Mouse (Mus musculus): Measurements from ENCODE around the gene Ephb1. TPM values are rescaled to one million over a fixed set of nuclear protein-coding genes. Genes with fewer than 3 reads are reported as not detected.

The Ephb1 gene
- polyA plus RNA-seq, 1 experiment = 2.5 TPM

DNA sequence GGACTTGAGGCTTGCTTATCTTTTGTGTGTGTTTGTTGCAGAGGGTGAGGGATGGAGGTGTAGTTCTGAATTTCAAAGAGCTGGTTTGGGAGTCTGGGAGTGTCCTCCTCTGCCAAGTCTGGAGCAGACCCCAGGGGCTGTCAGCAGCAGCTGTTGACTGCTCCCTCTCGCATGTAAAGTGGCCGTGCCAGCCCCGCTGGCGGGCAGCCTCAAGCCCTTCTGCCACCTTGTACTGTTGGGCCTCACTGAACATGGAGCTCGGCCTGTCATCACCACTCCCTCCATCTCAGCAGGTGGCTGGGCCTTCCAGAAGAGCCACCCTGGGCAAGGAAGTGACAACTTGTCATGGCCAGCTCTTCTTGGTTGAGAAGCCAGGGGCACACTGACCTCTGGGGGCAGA is 415.5 kb downstream of the Ephb1 start:
- TF ChIP-seq POLR2AphosphoS2 (IDR thresholded peaks at IDR 0.05; ENCODE audit: insufficient read length, low read depth) (no peak), USF1 (IDR thresholded peaks at IDR 0.05; ENCODE audit: low read depth) (no peak), MYOD1 (IDR thresholded peaks at IDR 0.05; ENCODE audit: control insufficient read depth in 1 of 3, insufficient read length in 2 of 3, low read depth in 2 of 3) (no peak), CEBPB (IDR thresholded peaks at IDR 0.05; ENCODE audit: insufficient read depth, poor library complexity, severe bottlenecking) (no peak), E2F4 (IDR thresholded peaks at IDR 0.05; ENCODE audit: insufficient read depth) (no peak), REST (IDR thresholded peaks at IDR 0.05; ENCODE audit: insufficient read depth, insufficient read length) (no peak), TCF3 (IDR thresholded peaks at IDR 0.05; ENCODE audit: insufficient read length, low read depth) (no peak)
- Histone ChIP-seq H3K79me2 (ENCODE audit: control insufficient read depth, insufficient read depth) (no peaks in the 10 kb centered on the region), H3K27me3 (ENCODE audit: control insufficient read depth, insufficient read depth, insufficient read length) (no peaks in the 10 kb centered on the region), H3K36me3 (ENCODE audit: control insufficient read depth, insufficient read depth) (no peaks in the 10 kb centered on the region), H3K4me3 (no peak overlapping the region), H3ac (ENCODE audit: control insufficient read depth, insufficient read length) (no peak overlapping the region), H3K4me2 (ENCODE audit: low read depth) (no peak overlapping the region)

DNA sequence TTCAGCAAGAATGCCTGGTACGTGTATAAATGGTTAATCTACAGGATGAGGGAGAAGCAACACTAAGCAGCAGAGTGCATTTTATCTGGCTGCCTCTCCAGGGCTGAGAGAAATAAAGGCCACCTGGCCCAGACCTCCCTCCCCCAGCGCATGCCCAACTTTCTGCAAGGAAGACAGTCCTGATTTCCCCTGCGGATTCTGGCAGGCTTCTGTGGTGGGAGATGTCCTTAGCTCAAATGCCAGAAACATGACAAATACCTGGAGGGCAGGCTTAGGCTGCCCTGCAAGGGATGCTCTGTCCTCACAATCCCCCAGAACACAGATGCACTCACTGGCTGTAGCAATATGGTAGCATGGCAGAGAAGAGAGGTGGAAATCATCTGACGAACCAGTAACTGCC is 416.4 kb downstream of the Ephb1 start:
- H3ac ChIP-seq (ENCODE audit: control insufficient read depth, insufficient read length) = no peak overlapping the region
- no peak overlapping the region for H3K4me3 ChIP-seq
- no peaks in the 10 kb centered on the region for H3K79me2 ChIP-seq (ENCODE audit: control insufficient read depth, insufficient read depth)
- no peak for TF ChIP-seq MAX (IDR thresholded peaks at IDR 0.05; ENCODE audit: low read depth)
- TF ChIP-seq MYOD1 (IDR thresholded peaks at IDR 0.05; ENCODE audit: control insufficient read depth in 1 of 3, insufficient read length in 2 of 3, low read depth in 2 of 3) = no peak
- no peak for TF ChIP-seq REST (IDR thresholded peaks at IDR 0.05; ENCODE audit: insufficient read depth, insufficient read length)
- no peak for TF ChIP-seq POLR2AphosphoS2 (IDR thresholded peaks at IDR 0.05; ENCODE audit: insufficient read length, low read depth)
- TF ChIP-seq POLR2A (IDR thresholded peaks at IDR 0.05; ENCODE audit: insufficient read length, low read depth) = no peak
- TF ChIP-seq USF1 (IDR thresholded peaks at IDR 0.05; ENCODE audit: low read depth) = no peak
- no peak for TF ChIP-seq SRF (IDR thresholded peaks at IDR 0.05; ENCODE audit: control insufficient read depth, insufficient read length, low read depth)
- no peak for TF ChIP-seq E2F4 (IDR thresholded peaks at IDR 0.05; ENCODE audit: insufficient read depth)
- no peak for TF ChIP-seq CEBPB (IDR thresholded peaks at IDR 0.05; ENCODE audit: insufficient read depth, poor library complexity, severe bottlenecking)
- TF ChIP-seq MYOG (IDR thresholded peaks at IDR 0.05; ENCODE audit: control insufficient read depth in 1 of 3, insufficient read depth in 1 of 3, insufficient read length in 2 of 3, low read depth in 2 of 3) = no peak
- no peak for TF ChIP-seq TCF3 (IDR thresholded peaks at IDR 0.05; ENCODE audit: insufficient read length, low read depth)
- TF ChIP-seq TCF12 (IDR thresholded peaks at IDR 0.05; ENCODE audit: insufficient read depth, poor library complexity, severe bottlenecking) = no peak
- H3K27me3 ChIP-seq (ENCODE audit: control insufficient read depth, insufficient read depth, insufficient read length) = no peaks in the 10 kb centered on the region
- no peak overlapping the region for H3K4me2 ChIP-seq (ENCODE audit: low read depth)
- H3K36me3 ChIP-seq (ENCODE audit: control insufficient read depth, insufficient read depth) = no peaks in the 10 kb centered on the region

DNA sequence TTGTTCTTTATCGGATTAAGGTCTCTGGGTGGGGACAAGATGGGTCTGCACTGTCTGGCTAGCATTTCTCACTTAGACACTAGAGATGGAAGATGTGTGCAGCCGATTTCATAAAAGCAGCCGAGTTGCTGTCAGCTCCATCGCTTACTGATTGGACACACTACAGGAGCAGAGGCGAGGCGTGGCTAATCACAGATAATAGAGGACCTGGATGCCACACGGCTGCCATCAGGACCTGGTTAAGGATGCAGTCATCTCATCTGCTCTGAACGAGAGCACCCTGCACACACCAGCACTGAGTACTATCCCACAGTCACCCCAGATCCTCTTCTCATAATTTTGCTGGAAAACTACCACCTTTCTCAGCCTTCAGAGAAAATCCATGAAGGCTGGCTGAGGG is 419.6 kb downstream of the Ephb1 start:
- H3K4me2 ChIP-seq (ENCODE audit: low read depth) = no peak overlapping the region
- no peaks in the 10 kb centered on the region for H3K36me3 ChIP-seq (ENCODE audit: control insufficient read depth, insufficient read depth)

DNA sequence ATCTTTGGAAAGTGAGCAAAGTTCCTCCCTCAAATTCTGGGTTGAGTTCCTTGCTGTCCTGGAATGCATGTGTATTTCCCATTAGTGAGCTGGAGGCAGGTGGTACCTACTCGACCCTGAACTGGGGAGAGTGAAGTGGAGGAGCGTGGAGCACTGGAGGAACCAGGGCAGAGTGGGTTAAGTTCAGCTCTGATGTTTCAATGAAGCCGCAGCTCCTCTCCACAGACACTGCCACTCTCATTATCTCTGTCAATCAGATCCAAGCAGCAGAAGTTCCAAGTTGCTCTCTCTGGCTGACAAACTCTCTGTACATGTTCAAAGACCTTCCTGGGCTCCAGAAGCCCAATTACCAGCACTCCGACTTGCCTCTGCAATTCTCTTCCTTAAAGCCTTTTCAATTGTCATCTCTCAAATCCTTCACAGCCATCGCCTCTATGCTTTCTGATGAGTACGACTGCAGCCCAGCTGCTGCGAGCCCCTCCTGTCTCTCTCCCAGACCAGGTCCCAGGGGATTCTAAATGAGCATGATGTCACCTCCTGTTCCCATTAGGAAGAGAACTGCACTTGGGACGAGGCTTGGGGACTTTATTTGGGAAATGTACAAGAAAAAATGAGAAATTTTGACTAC is 420.4 kb downstream of the Ephb1 start:
- no peak overlapping the region for H3ac ChIP-seq (ENCODE audit: control insufficient read depth, insufficient read length)
- no peak for TF ChIP-seq TCF3 (IDR thresholded peaks at IDR 0.05; ENCODE audit: insufficient read length, low read depth)
- TF ChIP-seq TCF12 (IDR thresholded peaks at IDR 0.05; ENCODE audit: insufficient read depth, poor library complexity, severe bottlenecking) = no peak
- no peak for TF ChIP-seq MAX (IDR thresholded peaks at IDR 0.05; ENCODE audit: low read depth)
- no peak for TF ChIP-seq MYOD1 (IDR thresholded peaks at IDR 0.05; ENCODE audit: control insufficient read depth in 1 of 3, insufficient read length in 2 of 3, low read depth in 2 of 3)
- TF ChIP-seq REST (IDR thresholded peaks at IDR 0.05; ENCODE audit: insufficient read depth, insufficient read length) = no peak
- no peak for TF ChIP-seq SRF (IDR thresholded peaks at IDR 0.05; ENCODE audit: control insufficient read depth, insufficient read length, low read depth)
- no peak for TF ChIP-seq USF1 (IDR thresholded peaks at IDR 0.05; ENCODE audit: low read depth)
- no peak for TF ChIP-seq CEBPB (IDR thresholded peaks at IDR 0.05; ENCODE audit: insufficient read depth, poor library complexity, severe bottlenecking)
- no peak for TF ChIP-seq POLR2A (IDR thresholded peaks at IDR 0.05; ENCODE audit: insufficient read length, low read depth)
- no peak for TF ChIP-seq MYOG (IDR thresholded peaks at IDR 0.05; ENCODE audit: control insufficient read depth in 1 of 3, insufficient read depth in 1 of 3, insufficient read length in 2 of 3, low read depth in 2 of 3)
- TF ChIP-seq POLR2AphosphoS2 (IDR thresholded peaks at IDR 0.05; ENCODE audit: insufficient read length, low read depth) = no peak
- TF ChIP-seq E2F4 (IDR thresholded peaks at IDR 0.05; ENCODE audit: insufficient read depth) = no peak
- H3K79me2 ChIP-seq (ENCODE audit: control insufficient read depth, insufficient read depth) = no peaks in the 10 kb centered on the region
- no peaks in the 10 kb centered on the region for H3K27me3 ChIP-seq (ENCODE audit: control insufficient read depth, insufficient read depth, insufficient read length)
- no peak overlapping the region for H3K4me3 ChIP-seq
- no peak overlapping the region for H3K4me2 ChIP-seq (ENCODE audit: low read depth)
- no peaks in the 10 kb centered on the region for H3K36me3 ChIP-seq (ENCODE audit: control insufficient read depth, insufficient read depth)

More for the DNA sequence above, 419.6 kb downstream of the Ephb1 start:
- no peak for TF ChIP-seq REST (IDR thresholded peaks at IDR 0.05; ENCODE audit: insufficient read depth, insufficient read length)
- TF ChIP-seq MYOG (IDR thresholded peaks at IDR 0.05; ENCODE audit: control insufficient read depth in 1 of 3, insufficient read depth in 1 of 3, insufficient read length in 2 of 3, low read depth in 2 of 3) = no peak
- no peak for TF ChIP-seq USF1 (IDR thresholded peaks at IDR 0.05; ENCODE audit: low read depth)
- TF ChIP-seq CEBPB (IDR thresholded peaks at IDR 0.05; ENCODE audit: insufficient read depth, poor library complexity, severe bottlenecking) = no peak
- no peak for TF ChIP-seq TCF3 (IDR thresholded peaks at IDR 0.05; ENCODE audit: insufficient read length, low read depth)
- TF ChIP-seq POLR2A (IDR thresholded peaks at IDR 0.05; ENCODE audit: insufficient read length, low read depth) = no peak
- TF ChIP-seq MYOD1 (IDR thresholded peaks at IDR 0.05; ENCODE audit: control insufficient read depth in 1 of 3, insufficient read length in 2 of 3, low read depth in 2 of 3) = no peak
- no peak for TF ChIP-seq POLR2AphosphoS2 (IDR thresholded peaks at IDR 0.05; ENCODE audit: insufficient read length, low read depth)
- TF ChIP-seq SRF (IDR thresholded peaks at IDR 0.05; ENCODE audit: control insufficient read depth, insufficient read length, low read depth) = no peak
- TF ChIP-seq TCF12 (IDR thresholded peaks at IDR 0.05; ENCODE audit: insufficient read depth, poor library complexity, severe bottlenecking) = no peak
- TF ChIP-seq MAX (IDR thresholded peaks at IDR 0.05; ENCODE audit: low read depth) = no peak
- TF ChIP-seq E2F4 (IDR thresholded peaks at IDR 0.05; ENCODE audit: insufficient read depth) = no peak
- no peak overlapping the region for H3ac ChIP-seq (ENCODE audit: control insufficient read depth, insufficient read length)
- H3K4me3 ChIP-seq = no peak overlapping the region
- no peaks in the 10 kb centered on the region for H3K79me2 ChIP-seq (ENCODE audit: control insufficient read depth, insufficient read depth)
- no peaks in the 10 kb centered on the region for H3K27me3 ChIP-seq (ENCODE audit: control insufficient read depth, insufficient read depth, insufficient read length)

Measured in myocyte (in vitro differentiated cells).